Mouse (Mus musculus) thymus, adult 2 months (tissue): ENCODE measurements around the gene Olfr279. TPM values are rescaled to one million over a fixed set of nuclear protein-coding genes. Genes with fewer than 3 reads are reported as not detected.
A peak's percentile ranks its signal among the peaks of the same experiment; 100 is the strongest.

Experiments
- DNase-seq: peaks from one replicate; pipeline ENCODE4 v3.0.0; 2021
- H3K27ac ChIP-seq: fragments of 200-500 bp; 2 replicates; pipeline ENCODE4 v1.5.1; 2012; ENCODE audit warnings: low read length, control low read depth; ENCODE audit not compliant: control insufficient read depth, insufficient read depth
- H3K27me3 ChIP-seq: fragments of 200-500 bp; 2 replicates; pipeline ENCODE4 v1.6.1; 2012; ENCODE audit warnings: mild to moderate bottlenecking, low read length, moderate library complexity, mixed read lengths; ENCODE audit not compliant: control insufficient read depth, insufficient read depth
- H3K36me3 ChIP-seq: fragments of 200-500 bp; 2 replicates; pipeline ENCODE4 v1.6.1; 2012; ENCODE audit warnings: mild to moderate bottlenecking, low read length, moderate library complexity; ENCODE audit not compliant: control insufficient read depth, insufficient read depth
- H3K4me1 ChIP-seq: fragments of 200-500 bp; replicated peaks from 2 replicates; pipeline ENCODE4 v1.6.1; 2012; ENCODE audit warnings: low read length; ENCODE audit not compliant: control insufficient read depth, insufficient read depth
- H3K4me3 ChIP-seq: fragments of 200-500 bp; 2 replicates; pipeline ENCODE4 v1.5.1; 2012; ENCODE audit warnings: mild to moderate bottlenecking, low read length, control low read depth, moderate library complexity; ENCODE audit not compliant: control insufficient read depth, insufficient read depth
- CTCF ChIP-seq: fragments of 200-500 bp; IDR thresholded peaks from 2 replicates; pipeline ENCODE4 v1.5.1; 2012; ENCODE audit warnings: mild to moderate bottlenecking, control low read depth, low read length, moderate library complexity, borderline replicate concordance; ENCODE audit not compliant: control insufficient read depth, poor library complexity, insufficient read depth; ENCODE audit errors: extremely low read depth
- POLR2A ChIP-seq: fragments of 200-500 bp; IDR thresholded peaks from 2 replicates; pipeline ENCODE4 v1.6.1; 2012; ENCODE audit warnings: mild to moderate bottlenecking, low read length, control low read depth, moderate library complexity; ENCODE audit not compliant: control insufficient read depth, poor library complexity, insufficient read depth; ENCODE audit errors: extremely low read depth
- WGBS: fragments of 180-500 bp; shearing (Covaris S2); methylation state at CpG from one replicate; pipeline ENCODE4 v1.1.7; 2018; 5-methylcytosine and 5-hydroxymethylcytosine counted together
- polyA plus RNA-seq: library from polyadenylated mRNA; depleted of rRNA; stranded (reverse); fragments of >200 nt; gene quantifications from 2 replicates; pipeline ENCODE4 v1.2.3, GENCODE M21; 2012

Gene Olfr279
- polyA plus RNA-seq, 1 experiment = not detected

GRCm38 (mm10) chr15:98475382-98475781, 16.8 kb upstream of the Olfr279 start:
- WGBS = 51% methylated on average over 10 of the region's 10 CpGs
- TF ChIP-seq POLR2A (no peak), CTCF (no peak; the same call in 1 of the 2 replicates)
- Histone ChIP-seq H3K4me3 (no peak overlapping the region), H3K4me1 (peaks cover 2% of the 10 kb centered on the region; the same call in 1 of the 2 replicates), H3K36me3 (no peaks in the 10 kb centered on the region), H3K27me3 (no peaks in the 10 kb centered on the region), H3K27ac (no peak overlapping the region)
- peak; percentile 67 for DNase-seq

- H3K27ac ChIP-seq = no peak overlapping the region
- 72% methylated on average over 5 of the region's 5 CpGs for WGBS
- no peaks in the 10 kb centered on the region for H3K27me3 ChIP-seq
- H3K4me1 ChIP-seq = peaks cover 2% of the 10 kb centered on the region; the same call in 1 of the 2 replicates
- H3K4me3 ChIP-seq = no peak overlapping the region
- no peaks in the 10 kb centered on the region for H3K36me3 ChIP-seq
- no peak for TF ChIP-seq CTCF
- no peak for TF ChIP-seq POLR2A
- no peak for DNase-seq
Observed at GRCm38 (mm10) chr15:98476281-98476680, 15.9 kb upstream of the Olfr279 start.

GRCm38 (mm10) chr15:98479568-98480102, 12.6 kb upstream of the Olfr279 start:
- H3K4me1 ChIP-seq = peaks cover 10% of the 10 kb centered on the region
- H3K36me3 ChIP-seq = no peaks in the 10 kb centered on the region
- H3K27ac ChIP-seq = no peak overlapping the region
- TF ChIP-seq CTCF (no peak), POLR2A (no peak)
- no peak for DNase-seq
- no peaks in the 10 kb centered on the region for H3K27me3 ChIP-seq
- 63% methylated on average over 7 of the region's 7 CpGs for WGBS
- no peak overlapping the region for H3K4me3 ChIP-seq

GRCm38 (mm10) chr15:98482701-98483100, 9.5 kb upstream of the Olfr279 start, which contains the start of gene Lalba:
Gene Lalba (minus strand): TSS chr15:98482721.
- H3K4me3 ChIP-seq = no peak within 1 kb of the TSS
- peaks cover 17% of the 10 kb centered on the region for H3K4me1 ChIP-seq
- TF ChIP-seq CTCF = no peak
- TF ChIP-seq POLR2A = no peak
- no peak within 1 kb of the TSS for H3K27ac ChIP-seq
- DNase-seq = no peak
- WGBS = 91% methylated on average over 3 of the region's 3 CpGs
- no peaks in the 10 kb centered on the region for H3K27me3 ChIP-seq
- H3K36me3 ChIP-seq = no peaks in the 10 kb centered on the region

GRCm38 (mm10) chr15:98483907-98484886, 8.0 kb upstream of the Olfr279 start:
- no peak for DNase-seq
- Histone ChIP-seq H3K4me1 (peaks cover 17% of the 10 kb centered on the region), H3K27ac (no peak overlapping the region), H3K27me3 (no peaks in the 10 kb centered on the region), H3K4me3 (no peak overlapping the region), H3K36me3 (no peaks in the 10 kb centered on the region)
- no peak for TF ChIP-seq POLR2A
- no peak for TF ChIP-seq CTCF
- WGBS = 29% methylated on average over 18 of the region's 18 CpGs

GRCm38 (mm10) chr15:98486433-98487021, 5.7 kb upstream of the Olfr279 start:
- 21% methylated on average over 8 of the region's 8 CpGs for WGBS
- Histone ChIP-seq H3K27ac (no peak overlapping the region), H3K27me3 (no peaks in the 10 kb centered on the region), H3K4me1 (peaks cover 15% of the 10 kb centered on the region), H3K36me3 (no peaks in the 10 kb centered on the region), H3K4me3 (no peak overlapping the region)
- TF ChIP-seq CTCF (no peak), POLR2A (no peak)
- DNase-seq = peak; percentile 19
